Mouse (Mus musculus) urinary bladder, postnatal 4 days (tissue): ENCODE data around the gene C1galt1c1.

Source experiments
- DNase-seq, 2 experiments: peaks; one replicate each; pipeline ENCODE4 v3.0.0; 2021 to 2022; ENCODE audit warnings: low spot score in 2 of 2

C1galt1c1 gene

GRCm38 (mm10) chrX:38634801-38635637 lies at the start of gene C1galt1c1:
TSS of gene C1galt1c1 (minus strand) at chrX:38635087.
- DNase-seq = peak; percentile 85 to 90

- DNase-seq = no peak
Observed at GRCm38 (mm10) chrX:38681972-38682371, 47.1 kb upstream of the C1galt1c1 start.

DNA sequence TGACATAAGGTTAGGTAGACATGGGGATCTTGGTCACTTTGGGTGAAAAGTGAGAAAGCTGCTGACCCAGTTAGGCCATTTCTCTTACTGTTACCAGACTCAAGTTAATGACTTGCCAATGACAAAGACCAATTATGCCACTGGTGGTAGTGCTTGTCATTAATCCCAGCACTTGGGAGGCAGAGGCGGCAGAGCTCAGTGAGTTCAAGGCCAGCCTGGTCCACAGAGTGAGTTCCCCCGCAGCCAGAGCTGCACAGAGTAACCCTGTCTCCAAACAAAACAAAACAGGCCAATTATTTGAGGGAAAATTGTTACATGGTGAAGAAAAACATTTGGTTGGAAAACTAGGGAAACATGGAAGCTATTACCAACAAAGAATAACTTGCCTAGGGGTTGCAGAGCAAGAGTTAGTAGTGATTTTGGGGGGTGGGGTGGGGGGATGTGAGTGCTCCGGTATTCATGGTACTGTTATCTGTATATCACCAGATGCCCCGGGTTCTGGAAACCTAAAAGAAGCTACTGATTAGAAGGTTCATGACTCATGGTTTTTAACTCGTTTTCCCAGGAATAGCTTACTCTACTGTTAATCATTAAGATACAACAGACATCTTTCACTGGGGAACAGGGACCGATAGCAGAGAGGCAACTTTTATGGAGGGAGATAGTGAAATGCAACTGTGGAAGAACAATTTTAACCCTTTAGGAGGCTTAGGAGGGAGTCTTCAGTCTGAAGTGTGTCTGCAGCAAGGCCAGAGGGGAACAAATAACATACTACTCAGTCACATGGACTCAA lies 34.4 kb upstream of the C1galt1c1 start:
- no peak for DNase-seq

GRCm38 (mm10) chrX:38656206-38656883 lies 21.5 kb upstream of the C1galt1c1 start:
- DNase-seq = no peak

GRCm38 (mm10) chrX:38654681-38655080 lies 19.8 kb upstream of the C1galt1c1 start:
- no peak for DNase-seq

GRCm38 (mm10) chrX:38653181-38653580 lies 18.3 kb upstream of the C1galt1c1 start:
- no peak for DNase-seq

DNA sequence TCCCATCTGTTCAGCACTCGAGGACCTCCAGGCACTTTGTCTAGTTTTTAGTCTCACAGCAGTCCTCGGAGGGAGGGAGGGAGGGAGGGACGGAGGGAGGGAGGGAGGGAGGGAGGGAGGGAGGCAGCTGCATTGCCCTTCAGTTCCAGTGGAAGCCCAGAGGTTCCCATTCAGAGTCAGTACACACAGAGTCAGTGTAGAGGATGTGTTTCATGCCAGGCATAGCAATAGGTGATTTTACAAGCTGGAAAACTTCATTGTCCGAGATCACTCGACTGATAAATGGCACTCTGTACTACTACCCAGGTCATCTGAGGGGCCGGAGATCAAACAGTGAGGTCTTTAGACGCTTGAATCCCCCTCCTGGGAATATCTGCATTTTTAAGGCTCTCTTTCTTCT lies 16.3 kb upstream of the C1galt1c1 start:
- no peak for DNase-seq

- no peak for DNase-seq
Observed at GRCm38 (mm10) chrX:38650404-38651039, 15.6 kb upstream of the C1galt1c1 start.

DNA sequence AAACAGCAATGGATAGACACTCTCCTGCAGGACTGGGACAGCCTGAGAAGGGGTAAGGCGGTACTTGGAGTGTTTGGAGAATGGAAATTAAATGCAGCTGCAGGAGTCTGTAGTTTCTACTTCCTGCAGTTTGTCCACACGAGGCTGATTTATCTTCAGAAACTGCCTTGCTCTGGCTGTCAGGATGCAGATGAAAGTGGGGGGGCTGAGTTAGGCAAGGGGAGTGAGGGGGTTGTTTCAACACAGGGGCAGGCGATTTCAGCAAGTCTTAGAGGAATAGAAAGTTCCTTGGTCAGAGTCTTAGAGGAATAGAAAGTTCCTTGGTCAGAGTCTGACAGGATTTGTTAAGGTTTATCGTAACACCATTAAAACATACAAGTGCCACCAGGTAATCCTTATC lies 7.3 kb upstream of the C1galt1c1 start:
- no peak for DNase-seq

DNA sequence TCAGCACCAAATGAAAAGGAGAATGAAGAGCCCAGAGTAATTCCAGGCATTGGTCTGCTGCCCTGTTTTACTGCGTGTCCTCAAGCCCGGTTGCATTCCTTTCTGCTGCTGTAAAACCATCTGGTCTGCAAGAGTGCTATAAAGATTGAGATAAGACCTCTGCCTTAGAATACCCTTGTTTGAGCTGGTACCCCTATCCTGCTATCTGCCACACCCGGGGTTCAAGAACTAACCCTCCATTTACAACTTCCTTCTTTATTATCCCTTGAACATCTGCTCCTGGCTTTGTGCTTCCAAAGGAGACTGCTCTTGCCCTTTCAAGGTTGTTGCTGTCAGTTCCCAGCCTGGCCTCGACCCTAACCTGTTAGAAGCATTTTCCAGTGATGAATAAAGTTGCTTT lies 6.5 kb upstream of the C1galt1c1 start:
- no peak for DNase-seq

DNA sequence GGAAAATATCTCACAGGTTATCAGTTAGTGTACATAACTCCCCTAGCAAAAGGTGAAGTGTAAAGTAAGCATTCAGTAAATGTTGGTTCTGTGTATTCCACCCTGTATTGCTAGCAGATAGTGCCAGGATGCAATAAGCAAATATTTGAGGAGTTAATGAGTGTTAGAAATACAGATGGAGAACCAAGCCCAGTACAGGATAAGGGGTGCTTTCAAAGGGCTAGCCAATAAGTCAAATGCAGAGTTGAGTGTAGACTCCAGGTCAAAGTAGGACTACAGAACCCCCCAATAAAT lies 698 bp upstream of the C1galt1c1 start:
- no peak for DNase-seq

DNA sequence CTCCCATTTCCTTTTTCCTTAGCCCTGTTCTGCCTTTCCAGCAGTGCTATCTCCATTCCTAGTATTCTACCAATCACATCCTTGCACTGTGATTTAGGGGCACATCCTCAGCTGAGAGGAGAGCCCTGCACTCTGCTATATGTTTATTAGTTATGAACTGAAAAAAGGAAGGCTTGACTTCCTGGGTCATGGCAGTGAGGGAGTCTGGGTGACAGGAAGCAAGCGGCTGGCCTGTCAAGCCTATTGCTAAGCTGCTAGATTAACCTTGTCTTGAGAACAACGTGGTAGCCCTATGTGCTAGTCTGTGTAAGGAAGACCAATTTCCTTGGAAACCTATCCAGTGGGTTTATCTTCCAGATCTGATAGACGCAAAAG lies 33.9 kb downstream of the C1galt1c1 start:
- DNase-seq = no peak

DNA sequence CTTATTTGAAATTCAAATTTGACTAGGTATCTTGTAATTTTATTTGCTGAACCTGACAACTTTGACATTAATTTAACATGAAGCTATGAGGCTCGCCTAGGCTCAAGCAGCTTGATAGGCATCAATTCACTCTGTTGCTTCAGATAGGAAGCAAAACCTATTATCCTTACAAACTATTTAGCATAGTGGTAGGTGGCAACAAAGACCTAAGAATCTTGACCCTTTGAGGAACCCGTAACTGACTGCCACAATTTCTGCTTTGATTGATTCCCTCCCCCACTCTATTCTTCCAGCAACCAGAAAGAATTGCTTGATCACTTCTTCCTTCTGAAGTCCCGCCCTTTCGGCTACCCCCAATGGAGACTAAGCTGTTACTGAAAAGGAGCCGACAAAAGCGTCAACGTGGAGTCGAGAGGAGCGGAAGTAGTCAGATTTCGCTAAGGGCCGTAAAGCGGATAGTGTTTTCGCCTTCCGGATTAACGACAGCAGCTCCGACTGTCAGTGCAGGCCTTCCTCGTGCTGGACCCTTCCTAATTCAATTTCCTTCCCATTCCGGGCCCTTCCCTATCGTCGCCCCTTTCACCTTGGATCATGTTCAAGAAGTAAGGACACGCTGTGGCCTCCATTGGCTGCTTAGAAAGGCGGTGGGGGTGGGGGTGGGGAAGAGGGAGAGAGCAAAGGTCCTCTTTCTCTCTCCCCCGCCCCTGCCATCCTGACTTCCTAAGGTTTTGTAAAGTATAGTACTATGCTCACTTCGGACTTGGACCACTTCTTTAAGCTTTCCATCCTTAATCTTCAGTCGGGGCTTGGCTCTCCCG lies 34.5 kb downstream of the C1galt1c1 start, which contains the start of gene Mcts1:
TSS of gene Mcts1 (plus strand) at position 402 of the 818 bp plus-strand sequence.
- DNase-seq = peak; percentile 56 to 60

DNA sequence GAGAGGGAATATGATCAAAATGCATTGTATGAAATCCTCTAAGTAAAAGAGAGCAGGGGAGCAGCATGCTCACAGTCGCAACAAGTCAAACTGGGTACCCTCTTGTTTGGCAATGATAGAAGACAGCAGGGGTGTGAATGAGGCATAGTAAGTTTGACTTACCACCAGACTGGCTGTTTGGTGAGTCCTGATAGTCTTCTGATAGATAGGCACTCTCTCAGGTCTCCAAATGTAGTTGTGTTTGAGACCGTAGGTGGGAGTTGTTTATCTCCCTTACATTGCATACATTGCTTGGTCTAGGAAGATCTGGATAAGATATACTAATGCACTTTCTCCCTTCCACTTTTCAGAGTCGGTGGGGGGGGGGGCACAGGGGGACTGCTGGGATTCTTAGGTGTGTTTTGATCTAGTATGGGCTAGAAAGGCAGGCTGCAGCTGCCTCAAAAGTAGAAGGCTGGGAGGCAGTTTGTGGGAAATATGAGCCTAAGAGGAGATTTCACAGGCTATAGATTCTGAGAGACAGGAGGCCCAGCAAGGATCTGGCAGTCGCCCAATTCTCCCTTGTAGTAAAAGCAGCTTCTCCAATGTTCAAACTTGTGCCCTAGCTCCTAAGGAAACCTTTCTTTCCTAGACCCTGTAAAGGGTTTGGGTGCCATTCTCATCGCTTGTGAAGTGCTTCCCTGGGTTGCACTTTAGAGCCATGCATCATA lies 41.6 kb downstream of the C1galt1c1 start:
- DNase-seq = no peak

DNA sequence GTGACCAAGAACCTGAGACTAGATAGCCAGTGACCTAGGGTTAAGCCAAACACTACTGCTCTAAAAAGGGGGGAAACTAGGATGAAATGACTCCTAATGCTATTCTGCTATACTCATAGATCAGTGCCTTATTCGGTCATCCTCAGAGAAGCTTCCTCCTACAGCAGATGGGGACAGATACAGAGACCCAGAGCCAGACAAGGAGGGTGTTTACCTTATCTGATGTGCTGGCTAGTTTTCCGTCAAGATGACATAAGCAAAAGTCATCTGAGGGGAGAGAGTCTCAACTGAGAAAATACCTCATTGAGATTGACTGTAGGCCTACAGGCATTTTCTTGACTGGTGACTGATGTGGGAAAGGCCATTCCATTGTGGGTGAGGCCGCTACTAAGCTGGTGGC lies 43.1 kb downstream of the C1galt1c1 start:
- no peak for DNase-seq

DNA sequence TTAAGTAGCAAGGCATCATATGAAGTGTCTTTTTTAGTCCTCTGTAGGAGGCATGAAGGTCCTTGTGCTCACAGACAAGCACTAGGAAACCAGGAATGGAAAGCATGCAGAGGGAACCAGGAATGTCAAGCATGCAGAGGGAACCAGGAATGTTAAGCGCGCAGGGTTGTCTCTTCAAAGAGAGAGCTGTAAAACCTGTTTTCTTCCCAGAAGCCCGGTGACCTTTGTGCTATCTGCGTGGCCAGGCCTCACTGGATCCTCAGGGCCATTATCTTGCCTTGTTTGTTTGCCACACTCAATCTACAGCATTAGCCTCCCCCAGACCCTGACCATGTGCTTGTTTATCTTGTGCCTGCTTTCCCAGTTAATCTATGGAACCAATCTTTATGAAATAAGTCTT lies 45.1 kb downstream of the C1galt1c1 start:
- DNase-seq = no peak

GRCm38 (mm10) chrX:38583261-38583660 lies 51.6 kb downstream of the C1galt1c1 start:
- DNase-seq = no peak

DNA sequence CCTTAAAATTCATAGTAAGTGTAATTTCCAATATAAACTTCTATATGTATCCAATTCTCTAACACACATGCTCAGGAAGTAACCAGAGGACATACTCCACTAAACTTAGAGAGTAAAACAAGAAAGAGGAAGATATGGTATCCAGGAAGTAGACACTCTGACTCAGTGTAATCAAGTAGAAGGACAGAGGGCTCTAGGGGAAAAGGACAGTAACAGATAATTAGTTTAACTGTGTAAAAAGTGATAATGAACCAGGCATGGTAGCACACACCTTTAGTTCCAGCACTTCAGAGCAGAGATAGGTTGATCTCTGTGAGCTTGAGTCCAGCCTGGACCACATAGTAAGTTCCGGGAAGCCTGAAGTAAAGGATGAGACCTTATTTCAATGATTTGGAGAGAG lies 53.7 kb downstream of the C1galt1c1 start:
- no peak for DNase-seq
